Mouse (Mus musculus): ENCODE results near the gene Gclc. TPM values are rescaled to one million over a fixed set of nuclear protein-coding genes. Genes with fewer than 3 reads are reported as not detected.

The Gclc gene
- polyA plus RNA-seq, 1 experiment from 2014 or later = 17.1 TPM

GRCm38 (mm10) chr9:77806842-77807668 is 52.7 kb downstream of the Gclc start:
- no peaks in the 10 kb centered on the region for H3K36me3 ChIP-seq
- 34% methylated on average over 12 of the region's 12 CpGs for WGBS
- H3K27me3 ChIP-seq (ENCODE audit: low read depth, poor library complexity, severe bottlenecking) = no peaks in the 10 kb centered on the region
- 0 out of 2 replicates have a peak, but pooled peaks cover 4% of the 10 kb centered on the region for H3K4me1 ChIP-seq
- DNase-seq (ENCODE audit: low spot score) = peak; percentile 83
- H3K9me3 ChIP-seq (replicated peaks) = no peaks in the 10 kb centered on the region
- H3K27ac ChIP-seq (replicated peaks) = peak overlapping the region; percentile 78
- H3K4me3 ChIP-seq = peak overlapping the region; percentile 40

- no peak for DNase-seq (ENCODE audit: low spot score)
- H3K4me1 ChIP-seq = 0 out of 2 replicates have a peak, but pooled peaks cover 4% of the 10 kb centered on the region
- H3K9me3 ChIP-seq (replicated peaks) = no peaks in the 10 kb centered on the region
- no peak overlapping the region for H3K4me3 ChIP-seq
- H3K27ac ChIP-seq (replicated peaks) = no peak overlapping the region
- H3K36me3 ChIP-seq = no peaks in the 10 kb centered on the region
- H3K27me3 ChIP-seq (ENCODE audit: low read depth, poor library complexity, severe bottlenecking) = no peaks in the 10 kb centered on the region
- WGBS = 90% methylated on average over 6 of the region's 6 CpGs
Measured at GRCm38 (mm10) chr9:77808481-77808880, 54.1 kb downstream of the Gclc start.

DNA sequence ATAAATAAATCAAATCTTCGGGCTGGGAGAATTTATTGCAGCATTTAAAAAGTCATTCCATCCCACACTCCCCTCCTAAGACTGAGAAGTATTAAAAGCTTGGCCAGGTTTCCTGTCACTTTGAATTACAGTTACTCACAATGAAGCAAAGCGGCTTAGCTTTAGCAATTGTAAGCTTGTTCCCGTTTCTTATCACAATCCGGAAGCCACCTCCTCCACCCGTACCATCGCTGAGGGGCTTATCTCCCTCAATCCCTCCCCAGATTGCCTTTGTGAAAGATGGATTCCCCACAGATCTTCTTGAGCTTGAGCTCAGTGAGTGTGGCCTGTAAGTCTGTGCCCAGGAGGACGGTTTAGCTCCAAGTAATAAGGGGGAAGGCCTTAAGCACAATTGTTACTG is 64.5 kb downstream of the Gclc start:
- 79% methylated on average over 7 of the region's 7 CpGs for WGBS

DNA sequence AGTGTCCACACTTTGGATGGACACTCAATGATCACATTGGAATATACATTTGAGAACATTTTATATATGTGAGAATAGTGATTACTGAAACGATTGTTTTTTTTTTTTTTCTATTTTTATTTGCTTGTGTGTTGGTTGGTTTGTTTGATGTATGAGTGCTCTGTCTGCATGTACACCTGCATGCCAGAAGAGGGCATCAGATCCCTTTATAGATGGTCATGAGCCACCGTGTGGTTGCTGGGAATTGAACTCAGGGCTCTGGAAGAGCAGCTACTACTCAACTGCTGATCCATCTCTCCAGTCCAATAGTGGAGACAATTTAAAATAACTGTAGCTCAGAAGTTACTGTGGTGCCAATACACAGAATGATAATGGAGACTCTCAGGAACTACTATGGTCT is 65.0 kb downstream of the Gclc start:
- Histone ChIP-seq H3K4me1 (no peaks in the 10 kb centered on the region), H3K27me3 (ENCODE audit: low read depth, poor library complexity, severe bottlenecking) (no peaks in the 10 kb centered on the region), H3K9me3 (replicated peaks) (peaks cover 6% of the 10 kb centered on the region; the same call in 1 of the 2 replicates), H3K4me3 (no peak overlapping the region), H3K27ac (replicated peaks) (no peak overlapping the region), H3K36me3 (no peaks in the 10 kb centered on the region)
- DNase-seq (ENCODE audit: low spot score) = no peak
- 65% methylated on average over 2 of the region's 2 CpGs for WGBS

More for the DNA sequence above, 64.5 kb downstream of the Gclc start:
- no peak for DNase-seq (ENCODE audit: low spot score)
- Histone ChIP-seq H3K27me3 (ENCODE audit: low read depth, poor library complexity, severe bottlenecking) (no peaks in the 10 kb centered on the region), H3K36me3 (no peaks in the 10 kb centered on the region), H3K4me1 (no peaks in the 10 kb centered on the region), H3K27ac (replicated peaks) (no peak overlapping the region), H3K4me3 (no peak overlapping the region), H3K9me3 (replicated peaks) (peaks cover 6% of the 10 kb centered on the region; the same call in 1 of the 2 replicates)

DNA sequence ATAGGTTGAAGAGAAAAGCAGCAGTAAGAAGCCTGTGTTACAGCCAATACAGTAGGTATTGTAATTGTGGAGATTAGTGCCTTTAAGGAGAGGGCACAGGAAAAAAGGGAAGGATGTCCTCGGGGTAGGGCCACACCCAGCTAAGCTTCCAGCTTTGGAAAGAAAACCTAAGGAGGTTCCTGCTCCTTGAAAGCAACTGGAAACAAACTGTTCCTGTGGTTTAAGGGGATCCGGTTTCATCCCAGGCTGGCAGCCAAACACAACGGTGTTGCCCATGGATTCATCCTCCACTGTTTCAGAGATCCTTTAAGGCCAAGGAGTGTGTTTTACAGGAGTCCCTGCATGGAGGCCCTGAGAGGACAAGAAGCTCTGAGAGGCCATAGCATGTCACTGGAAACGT is 66.5 kb downstream of the Gclc start:
- Histone ChIP-seq H3K9me3 (replicated peaks) (peaks cover 6% of the 10 kb centered on the region; the same call in 1 of the 2 replicates), H3K27ac (replicated peaks) (no peak overlapping the region), H3K4me3 (no peak overlapping the region), H3K36me3 (no peaks in the 10 kb centered on the region), H3K27me3 (ENCODE audit: low read depth, poor library complexity, severe bottlenecking) (no peaks in the 10 kb centered on the region), H3K4me1 (peaks cover 8% of the 10 kb centered on the region)
- no peak for DNase-seq (ENCODE audit: low spot score)
- 76% methylated on average over 4 of the region's 4 CpGs for WGBS

GRCm38 (mm10) chr9:77825380-77825961 is 71.1 kb downstream of the Gclc start:
- 17% methylated on average over 7 of the region's 7 CpGs for WGBS
- Histone ChIP-seq H3K27me3 (ENCODE audit: low read depth, poor library complexity, severe bottlenecking) (no peaks in the 10 kb centered on the region), H3K4me3 (no peak overlapping the region), H3K4me1 (peaks cover 14% of the 10 kb centered on the region), H3K9me3 (replicated peaks) (peaks cover under 1% of the 10 kb centered on the region; the same call in 1 of the 2 replicates), H3K27ac (replicated peaks) (no peak overlapping the region), H3K36me3 (no peaks in the 10 kb centered on the region)
- no peak for DNase-seq (ENCODE audit: low spot score)

DNA sequence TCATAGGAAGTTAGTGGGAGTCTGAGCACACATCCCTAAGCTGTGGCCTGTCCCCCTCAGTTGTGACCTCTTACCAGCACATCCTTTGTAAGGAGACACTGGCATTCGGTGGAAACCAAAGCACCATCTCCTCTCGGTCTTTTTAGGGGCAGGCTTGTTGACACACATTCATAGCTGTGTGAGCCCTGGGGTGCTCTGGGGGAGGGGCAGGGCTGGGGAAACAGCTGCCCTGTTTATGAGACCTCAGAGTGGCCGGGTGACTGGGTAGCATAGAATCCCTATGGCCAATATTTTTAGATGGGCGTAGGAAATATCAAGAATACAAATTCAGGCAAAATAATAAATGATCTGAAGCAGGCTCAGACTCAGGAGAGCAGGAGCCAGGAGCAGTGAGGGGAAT is 71.9 kb downstream of the Gclc start:
- Histone ChIP-seq H3K9me3 (replicated peaks) (no peaks in the 10 kb centered on the region), H3K36me3 (no peaks in the 10 kb centered on the region), H3K27ac (replicated peaks) (no peak overlapping the region), H3K4me3 (no peak overlapping the region), H3K27me3 (ENCODE audit: low read depth, poor library complexity, severe bottlenecking) (no peaks in the 10 kb centered on the region), H3K4me1 (peaks cover 14% of the 10 kb centered on the region)
- DNase-seq (ENCODE audit: low spot score) = no peak
- WGBS = 33% methylated on average over 4 of the region's 4 CpGs

- DNase-seq (ENCODE audit: low spot score) = no peak
- Histone ChIP-seq H3K27me3 (ENCODE audit: low read depth, poor library complexity, severe bottlenecking) (no peaks in the 10 kb centered on the region), H3K9me3 (replicated peaks) (no peaks in the 10 kb centered on the region), H3K4me1 (peaks cover 14% of the 10 kb centered on the region), H3K4me3 (no peak overlapping the region), H3K27ac (replicated peaks) (no peak overlapping the region), H3K36me3 (no peaks in the 10 kb centered on the region)
- 86% methylated on average over 7 of the region's 7 CpGs for WGBS
Measured at GRCm38 (mm10) chr9:77828531-77828965, 74.2 kb downstream of the Gclc start.

DNA sequence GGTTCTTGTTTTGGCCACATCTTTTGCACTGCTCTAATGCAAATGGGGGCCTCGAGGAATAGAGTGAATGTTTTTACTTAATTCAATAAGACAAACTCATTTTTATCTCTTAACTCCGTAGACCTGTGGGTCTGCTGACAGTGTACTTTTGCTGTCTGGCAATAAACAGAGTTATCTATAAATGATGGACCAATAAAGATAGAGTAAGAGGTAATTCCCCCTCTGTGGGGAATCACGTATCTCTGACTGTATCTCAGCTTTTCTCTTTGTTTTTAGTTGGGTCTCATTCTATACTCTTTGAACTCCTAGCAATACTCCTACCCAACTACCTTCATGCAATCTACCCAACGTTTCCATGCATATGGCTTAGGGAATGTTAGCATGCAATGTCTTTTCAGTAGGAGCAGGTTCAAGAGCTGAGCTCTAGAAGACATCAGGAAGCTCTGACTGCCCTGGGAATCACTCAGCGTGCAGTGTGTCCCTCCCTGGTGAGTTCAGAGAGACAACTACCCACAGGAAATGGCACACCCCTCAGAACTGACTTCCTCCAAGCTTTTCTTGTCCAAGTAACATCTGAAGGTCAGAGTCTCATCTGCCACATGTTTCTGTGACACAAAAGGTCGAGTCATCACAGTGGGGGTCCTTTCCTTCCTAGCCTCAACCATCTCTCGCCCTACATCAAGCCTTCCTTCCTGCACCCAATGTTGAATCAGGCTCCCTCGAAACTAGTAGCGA is 80.1 kb downstream of the Gclc start:
- Histone ChIP-seq H3K4me3 (no peak overlapping the region), H3K9me3 (replicated peaks) (no peaks in the 10 kb centered on the region), H3K27ac (replicated peaks) (no peak overlapping the region), H3K36me3 (no peaks in the 10 kb centered on the region), H3K27me3 (ENCODE audit: low read depth, poor library complexity, severe bottlenecking) (no peaks in the 10 kb centered on the region), H3K4me1 (no peaks in the 10 kb centered on the region; the same call in 1 of the 2 replicates)
- no peak for DNase-seq (ENCODE audit: low spot score)
- WGBS = 77% methylated on average over 9 of the region's 9 CpGs

DNA sequence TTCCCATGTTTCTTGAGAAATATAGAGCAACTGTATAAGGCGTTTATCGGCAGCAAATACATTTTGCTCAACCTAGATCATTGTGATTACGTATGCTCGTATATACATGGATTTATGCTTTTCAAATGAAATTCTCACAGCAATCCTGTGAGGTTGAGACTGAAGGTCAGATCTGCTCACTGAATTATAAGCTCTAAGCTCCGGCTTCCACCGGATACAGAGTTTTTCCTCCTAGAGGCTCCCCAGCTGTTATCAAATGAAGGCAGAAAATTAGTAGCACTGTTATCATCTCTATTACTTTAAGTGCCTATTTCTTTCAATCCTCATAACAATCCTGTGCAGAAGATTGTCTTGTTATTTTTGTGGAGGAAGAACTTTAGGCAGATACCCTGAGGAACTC is 80.8 kb downstream of the Gclc start:
- Histone ChIP-seq H3K27ac (replicated peaks) (no peak overlapping the region), H3K36me3 (no peaks in the 10 kb centered on the region), H3K9me3 (replicated peaks) (no peaks in the 10 kb centered on the region), H3K27me3 (ENCODE audit: low read depth, poor library complexity, severe bottlenecking) (no peaks in the 10 kb centered on the region), H3K4me3 (no peak overlapping the region), H3K4me1 (no peaks in the 10 kb centered on the region; the same call in 1 of the 2 replicates)
- WGBS = 93% methylated on average over 6 of the region's 6 CpGs
- DNase-seq (ENCODE audit: low spot score) = no peak

DNA sequence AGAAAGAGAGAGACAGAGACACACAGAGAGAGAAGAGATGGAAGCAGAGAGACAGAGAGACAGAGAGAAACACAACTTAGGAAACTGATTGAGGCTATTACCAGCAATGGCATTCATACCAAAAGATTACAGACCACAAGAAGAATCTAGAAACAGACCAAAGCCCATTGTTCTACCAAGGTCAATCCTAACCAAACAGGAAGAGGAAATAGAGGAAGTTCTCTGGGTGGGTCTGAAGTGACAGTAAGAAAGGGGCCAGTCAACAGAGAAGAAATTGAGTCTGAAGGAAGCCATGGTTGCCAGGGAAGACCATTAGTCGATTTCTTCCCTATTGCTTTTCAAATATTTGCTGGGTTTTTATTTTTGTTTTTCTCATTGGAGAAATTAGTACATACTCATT is 81.4 kb downstream of the Gclc start:
- H3K4me3 ChIP-seq = no peak overlapping the region
- no peaks in the 10 kb centered on the region for H3K27me3 ChIP-seq (ENCODE audit: low read depth, poor library complexity, severe bottlenecking)
- H3K27ac ChIP-seq (replicated peaks) = no peak overlapping the region
- H3K9me3 ChIP-seq (replicated peaks) = no peaks in the 10 kb centered on the region
- 90% methylated on average over 1 of the region's 1 CpGs for WGBS
- no peaks in the 10 kb centered on the region for H3K36me3 ChIP-seq
- no peaks in the 10 kb centered on the region; the same call in 1 of the 2 replicates for H3K4me1 ChIP-seq
- DNase-seq (ENCODE audit: low spot score) = no peak

- Histone ChIP-seq H3K4me3 (no peak overlapping the region), H3K4me1 (no peaks in the 10 kb centered on the region; the same call in 1 of the 2 replicates), H3K27ac (replicated peaks) (no peak overlapping the region), H3K27me3 (ENCODE audit: low read depth, poor library complexity, severe bottlenecking) (no peaks in the 10 kb centered on the region), H3K36me3 (no peaks in the 10 kb centered on the region), H3K9me3 (replicated peaks) (no peaks in the 10 kb centered on the region)
- no peak for DNase-seq (ENCODE audit: low spot score)
- 73% methylated on average over 5 of the region's 5 CpGs for WGBS
Measured at GRCm38 (mm10) chr9:77838586-77838985, 84.3 kb downstream of the Gclc start.
